Mouse (Mus musculus): Measurements from ENCODE around the gene Flot2. TPM values are rescaled to one million over a fixed set of nuclear protein-coding genes. Genes with fewer than 3 reads are reported as not detected.

Flot2 gene
- total RNA-seq, 2 experiments from 2014 or later, result 81.8 to 83.8 TPM

- DNase-seq (ENCODE audit: low spot score in 2 of 2), result no peak
These were observed 59.3 kb downstream of the Flot2 start for GRCm38 (mm10) chr11:78097077-78097476.

GRCm38 (mm10) chr11:78100746-78101145, 63.0 kb downstream of the Flot2 start:
- no peak for DNase-seq (ENCODE audit: low spot score in 2 of 2)

- DNase-seq (ENCODE audit: low spot score in 2 of 2), result no peak
These were observed 64.4 kb downstream of the Flot2 start for GRCm38 (mm10) chr11:78102142-78102541.

- DNase-seq (ENCODE audit: low spot score in 2 of 2), result no peak
These were observed 65.4 kb downstream of the Flot2 start for GRCm38 (mm10) chr11:78102958-78103747.

- DNase-seq (ENCODE audit: low spot score in 2 of 2), result no peak
These were observed 66.8 kb downstream of the Flot2 start for GRCm38 (mm10) chr11:78104501-78104900.

Small RNA genes lying within 50 kb of the gene (microRNA-seq; reads per million reads assigned to microRNA genes)
- gene Mir144 (392 reads per million, percentile 63 among the genes with 10 or more reads in this experiment), gene Mir451a (not detected), gene Mir451b (not detected)

Other genes with a start within 250 kb of the Flot2 start
- 10 to 100 TPM in 1 of 2 experiments, 1 to 10 TPM in 1; 9.1 to 16.9 TPM for gene Pipox, start 143.8 kb upstream of the Flot2 start, total RNA-seq (2021)
- gene Sez6, start 107.1 kb upstream of the Flot2 start, total RNA-seq (2021), result 1 to 10 TPM; 3.9 to 6.0 TPM
- gene Phf12, start 55.2 kb upstream of the Flot2 start, total RNA-seq (2021), result 10 to 100 TPM; 80.7 to 81.8 TPM
- 10 to 100 TPM; 10.3 to 12.1 TPM for gene Dhrs13, start 5.7 kb upstream of the Flot2 start, total RNA-seq (2021)
- gene Eral1, start 42.5 kb downstream of the Flot2 start, total RNA-seq (2021), result 10 to 100 TPM; 32.1 to 32.9 TPM
- gene Fam222b, start 56.7 kb downstream of the Flot2 start, total RNA-seq (2021), result 10 to 100 TPM; 20.3 to 22.1 TPM
- 10 to 100 TPM; 42.7 to 46.5 TPM for gene Traf4, start 127.7 kb downstream of the Flot2 start, total RNA-seq (2021)
- 10 to 100 TPM; 16.3 to 16.5 TPM for gene Nek8, start 138.7 kb downstream of the Flot2 start, total RNA-seq (2021)
- gene Tlcd1, start 138.8 kb downstream of the Flot2 start, total RNA-seq (2021), result 10 to 100 TPM; 45.2 to 46.9 TPM
- 1,000 to 10,000 TPM; 2,039 to 2,132 TPM for gene Rpl23a, start 145.7 kb downstream of the Flot2 start, total RNA-seq (2021)
- 100 to 1,000 TPM; 120 to 124 TPM for gene Rab34, start 150.5 kb downstream of the Flot2 start, total RNA-seq (2021)
- gene Proca1, start 155.5 kb downstream of the Flot2 start, total RNA-seq (2021), result 1 to 10 TPM; 7.9 to 8.8 TPM
- 10 to 100 TPM; 79.3 to 87.3 TPM for gene Sdf2, start 207.8 kb downstream of the Flot2 start, total RNA-seq (2021)
- 10 to 100 TPM; 63.3 to 69.2 TPM for gene Supt6, start 208.1 kb downstream of the Flot2 start, total RNA-seq (2021)
- gene 2610507B11Rik, start 223.8 kb downstream of the Flot2 start, total RNA-seq (2021), result 100 to 1,000 TPM; 137 to 138 TPM

Measured in adrenal gland, postnatal 4 days (tissue).